Mouse (Mus musculus) granulocyte monocyte progenitor cell, adult 5-6 weeks (primary cell): ENCODE measurements around the gene Lce3b. TPM values are rescaled to one million over a fixed set of nuclear protein-coding genes. Genes with fewer than 3 reads are reported as not detected.
A peak's percentile ranks its signal among the peaks of the same experiment; 100 is the strongest.

Source experiments
- ATAC-seq: replicated peaks from 2 replicates; pipeline ENCODE4 v1.8.0; 2016; ENCODE audit warnings: mild to moderate bottlenecking, moderate TSS enrichment, inconsistent platforms; ENCODE audit not compliant: poor library complexity, severe bottlenecking
- total RNA-seq, 2 experiments: library from RNA; stranded (forward) in 1 of 2; stranded (reverse) in 1 of 2; fragments of 200-712, 200-1000 nt in 1 of 2; fragments of >200 nt in 1 of 2; fragmentation: Nextera tagmentation in 1 of 2; gene quantifications; 2 replicates each; pipeline ENCODE4 v1.2.3; 2014 to 2017

The Lce3b gene
- total RNA-seq (2014; fragmentation: Nextera tagmentation) (not detected in 2 replicates), total RNA-seq (2017) (not detected in 2 replicates)

GRCm38 (mm10) chr3:92932679-92933078 is at the start of gene Lce3b:
Gene Lce3b, plus strand, starts transcription at chr3:92932979.
- no peak for ATAC-seq

- no peak for ATAC-seq
These were observed 38.7 kb upstream of the Lce3b start for GRCm38 (mm10) chr3:92894063-92894462.

- no peak for ATAC-seq
These were observed 38.3 kb upstream of the Lce3b start for GRCm38 (mm10) chr3:92894489-92894888.

GRCm38 (mm10) chr3:92902992-92903391 is 29.8 kb upstream of the Lce3b start:
- peak; percentile 46 for ATAC-seq

GRCm38 (mm10) chr3:92903640-92904039 is 29.1 kb upstream of the Lce3b start:
- no peak for ATAC-seq

GRCm38 (mm10) chr3:92905182-92905581 is 27.6 kb upstream of the Lce3b start:
- ATAC-seq = no peak

GRCm38 (mm10) chr3:92907571-92907970 is 25.2 kb upstream of the Lce3b start:
- no peak; the same call in 1 of the 2 replicates for ATAC-seq

- no peak for ATAC-seq
These were observed 12.4 kb upstream of the Lce3b start for GRCm38 (mm10) chr3:92920364-92920763.

- ATAC-seq = no peak
These were observed 6.6 kb upstream of the Lce3b start, which contains the start of gene Lce3a for GRCm38 (mm10) chr3:92926130-92926529. Gene Lce3a, minus strand, starts transcription at chr3:92926230.

GRCm38 (mm10) chr3:92944186-92944585 is 11.4 kb downstream of the Lce3b start, which contains the start of gene Lce3c:
Gene Lce3c, plus strand, starts transcription at chr3:92944486.
- ATAC-seq = no peak

GRCm38 (mm10) chr3:92957090-92957489 is 24.3 kb downstream of the Lce3b start, which contains the start of gene Lce3d:
Gene Lce3d, plus strand, starts transcription at chr3:92957390.
- no peak for ATAC-seq

- no peak for ATAC-seq
These were observed 34.0 kb downstream of the Lce3b start, which contains the start of gene Lce3e for GRCm38 (mm10) chr3:92966761-92967160. Gene Lce3e, plus strand, starts transcription at chr3:92967061.

GRCm38 (mm10) chr3:92978484-92978883 is 45.7 kb downstream of the Lce3b start:
- no peak for ATAC-seq

Other genes with a start within 250 kb of the Lce3b start
- gene Lce1d, start 245.8 kb upstream of the Lce3b start, total RNA-seq (2014; fragmentation: Nextera tagmentation) = not detected in 2 replicates
- gene Lce1d, start 245.8 kb upstream of the Lce3b start, total RNA-seq (2017) = not detected in 2 replicates
- not detected in 2 replicates for gene Lce1e, start 223.9 kb upstream of the Lce3b start, total RNA-seq (2014; fragmentation: Nextera tagmentation)
- gene Lce1e, start 223.9 kb upstream of the Lce3b start, total RNA-seq (2017) = not detected in 2 replicates
- not detected in 2 replicates for gene Lce1f, start 212.6 kb upstream of the Lce3b start, total RNA-seq (2014; fragmentation: Nextera tagmentation)
- not detected in 2 replicates for gene Lce1f, start 212.6 kb upstream of the Lce3b start, total RNA-seq (2017)
- gene Gm38119, start 193.9 kb upstream of the Lce3b start, total RNA-seq (2014; fragmentation: Nextera tagmentation) = not detected in 2 replicates
- gene Gm38119, start 193.9 kb upstream of the Lce3b start, total RNA-seq (2017) = not detected in 2 replicates
- gene Lce1g, start 180.6 kb upstream of the Lce3b start, total RNA-seq (2014; fragmentation: Nextera tagmentation) = not detected in 2 replicates
- not detected in 2 replicates for gene Lce1g, start 180.6 kb upstream of the Lce3b start, total RNA-seq (2017)
- gene Lce1h, start 167.9 kb upstream of the Lce3b start, total RNA-seq (2014; fragmentation: Nextera tagmentation) = not detected in 2 replicates
- gene Lce1h, start 167.9 kb upstream of the Lce3b start, total RNA-seq (2017) = not detected in 2 replicates
- gene Lce1i, start 154.1 kb upstream of the Lce3b start, total RNA-seq (2014; fragmentation: Nextera tagmentation) = not detected in 2 replicates
- not detected in 2 replicates for gene Lce1i, start 154.1 kb upstream of the Lce3b start, total RNA-seq (2017)
- not detected in 2 replicates for gene Lce1j, start 142.5 kb upstream of the Lce3b start, total RNA-seq (2014; fragmentation: Nextera tagmentation)
- not detected in 2 replicates for gene Lce1j, start 142.5 kb upstream of the Lce3b start, total RNA-seq (2017)
- gene Lce1k, start 125.1 kb upstream of the Lce3b start, total RNA-seq (2014; fragmentation: Nextera tagmentation) = not detected in 2 replicates
- not detected in 2 replicates for gene Lce1k, start 125.1 kb upstream of the Lce3b start, total RNA-seq (2017)
- gene Kprp, start 105.7 kb upstream of the Lce3b start, total RNA-seq (2014; fragmentation: Nextera tagmentation) = not detected in 2 replicates
- not detected in 2 replicates for gene Kprp, start 105.7 kb upstream of the Lce3b start, total RNA-seq (2017)
- gene Lce1l, start 81.7 kb upstream of the Lce3b start, total RNA-seq (2014; fragmentation: Nextera tagmentation) = not detected in 2 replicates
- not detected in 2 replicates for gene Lce1l, start 81.7 kb upstream of the Lce3b start, total RNA-seq (2017)
- gene 2310050C09Rik, start 62.8 kb upstream of the Lce3b start, total RNA-seq (2014; fragmentation: Nextera tagmentation) = not detected in 2 replicates
- not detected in 2 replicates for gene 2310050C09Rik, start 62.8 kb upstream of the Lce3b start, total RNA-seq (2017)
- not detected in 2 replicates for gene Lce3a, start 6.7 kb upstream of the Lce3b start, total RNA-seq (2014; fragmentation: Nextera tagmentation)
- not detected in 2 replicates for gene Lce3a, start 6.7 kb upstream of the Lce3b start, total RNA-seq (2017)
- gene Lce3c, start 11.5 kb downstream of the Lce3b start, total RNA-seq (2014; fragmentation: Nextera tagmentation) = not detected in 2 replicates
- not detected in 2 replicates for gene Lce3c, start 11.5 kb downstream of the Lce3b start, total RNA-seq (2017)
- gene Lce3d, start 24.4 kb downstream of the Lce3b start, total RNA-seq (2014; fragmentation: Nextera tagmentation) = not detected in 2 replicates
- gene Lce3d, start 24.4 kb downstream of the Lce3b start, total RNA-seq (2017) = not detected in 2 replicates
- gene Lce3e, start 34.1 kb downstream of the Lce3b start, total RNA-seq (2014; fragmentation: Nextera tagmentation) = not detected in 2 replicates
- not detected in 2 replicates for gene Lce3e, start 34.1 kb downstream of the Lce3b start, total RNA-seq (2017)
- gene Lce3f, start 59.2 kb downstream of the Lce3b start, total RNA-seq (2014; fragmentation: Nextera tagmentation) = not detected in 2 replicates
- not detected in 2 replicates for gene Lce3f, start 59.2 kb downstream of the Lce3b start, total RNA-seq (2017)
- gene Crct1, start 82.7 kb downstream of the Lce3b start, total RNA-seq (2014; fragmentation: Nextera tagmentation) = not detected in 2 replicates
- gene Crct1, start 82.7 kb downstream of the Lce3b start, total RNA-seq (2017) = not detected in 2 replicates
- gene Lce1m, start 86.1 kb downstream of the Lce3b start, total RNA-seq (2014; fragmentation: Nextera tagmentation) = not detected in 2 replicates
- not detected in 2 replicates for gene Lce1m, start 86.1 kb downstream of the Lce3b start, total RNA-seq (2017)
- not detected in 2 replicates for gene Gm4858, start 135.8 kb downstream of the Lce3b start, total RNA-seq (2014; fragmentation: Nextera tagmentation)
- not detected in 2 replicates for gene Gm4858, start 135.8 kb downstream of the Lce3b start, total RNA-seq (2017)
- gene Crnn, start 211.8 kb downstream of the Lce3b start, total RNA-seq (2014; fragmentation: Nextera tagmentation) = not detected in 2 replicates
- gene Crnn, start 211.8 kb downstream of the Lce3b start, total RNA-seq (2017) = not detected in 2 replicates